Mouse (Mus musculus): ENCODE measurements around the gene Hist2h2aa1. TPM values are rescaled to one million over a fixed set of nuclear protein-coding genes. Genes with fewer than 3 reads are reported as not detected.

The Hist2h2aa1 gene
- polyA plus RNA-seq, 1 experiment from 2014 or later: 33.5 TPM

DNA sequence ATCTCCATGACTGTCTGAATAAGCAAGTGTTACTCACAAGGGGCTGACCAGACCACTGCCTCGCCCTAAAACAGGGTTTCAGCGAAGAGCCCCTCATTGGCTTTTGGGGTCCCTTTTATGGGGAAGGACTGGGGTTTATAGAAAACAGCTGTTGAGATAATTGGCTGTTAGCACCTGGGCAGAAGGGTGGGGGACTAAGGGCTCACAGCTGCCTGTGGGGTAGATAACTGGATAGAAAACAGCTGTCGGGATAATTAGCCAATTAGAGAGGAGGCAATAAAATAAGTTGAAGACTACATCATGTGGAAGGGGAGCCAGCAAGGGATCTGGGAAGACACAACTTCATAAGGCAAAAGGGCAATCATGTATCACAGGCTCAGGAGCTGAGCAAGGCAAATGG is 5.6 kb downstream of the Hist2h2aa1 start:
- no peak overlapping the region for H3K4me3 ChIP-seq (replicated peaks; ENCODE audit: low read depth, low read length)
- no peak overlapping the region for H3K9ac ChIP-seq (ENCODE audit: low read depth, low read length)
- no peak for DNase-seq (ENCODE audit: low spot score)
- 50% methylated on average over 3 of the region's 3 CpGs for WGBS
- no peaks in the 10 kb centered on the region for H3K27me3 ChIP-seq (ENCODE audit: insufficient read depth, low read length)
- ATAC-seq (replicated peaks; ENCODE audit: low FRiP score, low read depth): no peak
- no peak for TF ChIP-seq CTCF (IDR thresholded peaks at IDR 0.05; ENCODE audit: low read depth)
- no peak overlapping the region for H3K4me2 ChIP-seq (ENCODE audit: low read length)
- H3K4me1 ChIP-seq (replicated peaks; ENCODE audit: insufficient read depth, low read length): no peaks in the 10 kb centered on the region; the same call in 1 of the 2 replicates
- no peaks in the 10 kb centered on the region for H3K9me3 ChIP-seq (replicated peaks; ENCODE audit: low read length)
- H3K36me3 ChIP-seq (ENCODE audit: insufficient read depth, low read length): no peaks in the 10 kb centered on the region
- 0 out of 2 replicates have a peak overlapping the region, but pooled peaks have one; percentile 25 for H3K27ac ChIP-seq

DNA sequence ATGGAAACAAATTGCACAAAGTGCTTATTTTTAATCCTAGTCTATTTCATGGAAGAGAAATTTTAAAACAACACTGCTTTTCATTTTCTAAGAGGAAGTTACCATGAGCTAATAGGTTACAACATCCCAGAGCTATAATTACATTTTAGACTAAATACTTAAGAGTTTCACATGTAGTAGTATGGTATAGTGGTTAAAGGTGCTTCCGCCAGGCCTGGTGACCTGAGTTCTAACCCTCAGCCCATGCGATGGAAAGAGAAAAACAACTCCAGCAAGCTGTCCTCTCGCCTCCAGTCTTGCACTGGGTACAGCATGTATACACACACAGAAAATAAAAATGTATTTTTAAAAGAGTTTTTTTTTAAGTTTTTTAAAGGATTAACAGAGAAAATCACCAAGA is 6.5 kb downstream of the Hist2h2aa1 start:
- TF ChIP-seq CTCF (IDR thresholded peaks at IDR 0.05; ENCODE audit: low read depth): no peak
- WGBS: 89% methylated on average over 3 of the region's 3 CpGs
- DNase-seq (ENCODE audit: low spot score) (no peak), ATAC-seq (replicated peaks; ENCODE audit: low FRiP score, low read depth) (no peak)
- no peaks in the 10 kb centered on the region for H3K9me3 ChIP-seq (replicated peaks; ENCODE audit: low read length)
- no peak overlapping the region for H3K9ac ChIP-seq (ENCODE audit: low read depth, low read length)
- H3K27me3 ChIP-seq (ENCODE audit: insufficient read depth, low read length): no peaks in the 10 kb centered on the region
- H3K4me3 ChIP-seq (replicated peaks; ENCODE audit: low read depth, low read length): no peak overlapping the region
- no peak overlapping the region for H3K27ac ChIP-seq
- H3K4me1 ChIP-seq (replicated peaks; ENCODE audit: insufficient read depth, low read length): no peaks in the 10 kb centered on the region; the same call in 1 of the 2 replicates
- H3K36me3 ChIP-seq (ENCODE audit: insufficient read depth, low read length): no peaks in the 10 kb centered on the region
- no peak overlapping the region for H3K4me2 ChIP-seq (ENCODE audit: low read length)

GRCm38 (mm10) chr3:96254683-96255355 is 9.5 kb downstream of the Hist2h2aa1 start:
- Histone ChIP-seq H3K9ac (ENCODE audit: low read depth, low read length) (no peak overlapping the region), H3K4me2 (ENCODE audit: low read length) (no peak overlapping the region), H3K4me3 (replicated peaks; ENCODE audit: low read depth, low read length) (no peak overlapping the region), H3K27me3 (ENCODE audit: insufficient read depth, low read length) (no peaks in the 10 kb centered on the region), H3K9me3 (replicated peaks; ENCODE audit: low read length) (no peaks in the 10 kb centered on the region), H3K4me1 (replicated peaks; ENCODE audit: insufficient read depth, low read length) (no peaks in the 10 kb centered on the region), H3K36me3 (ENCODE audit: insufficient read depth, low read length) (no peaks in the 10 kb centered on the region), H3K27ac (no peak overlapping the region)
- 56% methylated on average over 10 of the region's 10 CpGs for WGBS
- DNase-seq (ENCODE audit: low spot score): peak; percentile 32
- ATAC-seq (replicated peaks; ENCODE audit: low FRiP score, low read depth): no peak
- TF ChIP-seq CTCF (IDR thresholded peaks at IDR 0.05; ENCODE audit: low read depth): no peak

GRCm38 (mm10) chr3:96255926-96256593 is 10.8 kb downstream of the Hist2h2aa1 start:
- Histone ChIP-seq H3K27ac (peak overlapping the region; percentile 22; the same call in 1 of the 2 replicates), H3K4me3 (replicated peaks; ENCODE audit: low read depth, low read length) (no peak overlapping the region), H3K9ac (ENCODE audit: low read depth, low read length) (no peak overlapping the region), H3K36me3 (ENCODE audit: insufficient read depth, low read length) (no peaks in the 10 kb centered on the region), H3K4me1 (replicated peaks; ENCODE audit: insufficient read depth, low read length) (no peaks in the 10 kb centered on the region), H3K27me3 (ENCODE audit: insufficient read depth, low read length) (no peaks in the 10 kb centered on the region), H3K9me3 (replicated peaks; ENCODE audit: low read length) (no peaks in the 10 kb centered on the region), H3K4me2 (ENCODE audit: low read length) (no peak overlapping the region)
- ATAC-seq (replicated peaks; ENCODE audit: low FRiP score, low read depth): no peak
- 66% methylated on average over 5 of the region's 5 CpGs for WGBS
- DNase-seq (ENCODE audit: low spot score): no peak
- no peak for TF ChIP-seq CTCF (IDR thresholded peaks at IDR 0.05; ENCODE audit: low read depth)

- ATAC-seq (replicated peaks; ENCODE audit: low FRiP score, low read depth) (no peak), DNase-seq (ENCODE audit: low spot score) (no peak)
- Histone ChIP-seq H3K27me3 (ENCODE audit: insufficient read depth, low read length) (no peaks in the 10 kb centered on the region), H3K4me3 (replicated peaks; ENCODE audit: low read depth, low read length) (no peak overlapping the region), H3K36me3 (ENCODE audit: insufficient read depth, low read length) (no peaks in the 10 kb centered on the region), H3K4me2 (ENCODE audit: low read length) (no peak overlapping the region), H3K9ac (ENCODE audit: low read depth, low read length) (no peak overlapping the region), H3K4me1 (replicated peaks; ENCODE audit: insufficient read depth, low read length) (peaks cover 3% of the 10 kb centered on the region; the same call in 1 of the 2 replicates), H3K27ac (no peak overlapping the region), H3K9me3 (replicated peaks; ENCODE audit: low read length) (no peaks in the 10 kb centered on the region)
- TF ChIP-seq CTCF (IDR thresholded peaks at IDR 0.05; ENCODE audit: low read depth): no peak
- WGBS: 83% methylated on average over 3 of the region's 3 CpGs
These were observed 11.9 kb downstream of the Hist2h2aa1 start for GRCm38 (mm10) chr3:96257190-96257589.

GRCm38 (mm10) chr3:96260220-96260619 is 14.9 kb downstream of the Hist2h2aa1 start:
- Histone ChIP-seq H3K4me3 (replicated peaks; ENCODE audit: low read depth, low read length) (no peak overlapping the region), H3K27me3 (ENCODE audit: insufficient read depth, low read length) (no peaks in the 10 kb centered on the region), H3K9me3 (replicated peaks; ENCODE audit: low read length) (no peaks in the 10 kb centered on the region), H3K4me2 (ENCODE audit: low read length) (no peak overlapping the region), H3K27ac (no peak overlapping the region), H3K9ac (ENCODE audit: low read depth, low read length) (no peak overlapping the region), H3K4me1 (replicated peaks; ENCODE audit: insufficient read depth, low read length) (peaks cover 9% of the 10 kb centered on the region; the same call in 1 of the 2 replicates), H3K36me3 (ENCODE audit: insufficient read depth, low read length) (no peaks in the 10 kb centered on the region)
- no peak for ATAC-seq (replicated peaks; ENCODE audit: low FRiP score, low read depth)
- no peak for TF ChIP-seq CTCF (IDR thresholded peaks at IDR 0.05; ENCODE audit: low read depth)
- WGBS: 92% methylated on average over 5 of the region's 5 CpGs
- no peak for DNase-seq (ENCODE audit: low spot score)

All from kidney, postnatal 0 days (tissue).